Mouse (Mus musculus) CH12.LX (cell line): Measurements from ENCODE around the gene Gm45808.
A peak's percentile ranks its signal among the peaks of the same experiment; 100 is the strongest.

Source experiments
- BHLHE40 ChIP-seq: IDR thresholded peaks from 2 replicates; pipeline ENCODE4 v1.6.1; 2011; ENCODE audit warnings: mild to moderate bottlenecking, low read depth, low read length, improper control_type of control experiment
- CHD2 ChIP-seq: IDR thresholded peaks from 2 replicates; pipeline ENCODE4 v1.6.1; 2011; ENCODE audit warnings: low read length, improper control_type of control experiment
- CTCF ChIP-seq, 2 experiments: IDR thresholded peaks in 1 of 2; conservative IDR thresholded peaks in 1 of 2; 2 replicates each; pipeline ENCODE4 v1.5.1; 2011 to 2012; ENCODE audit warnings: low read depth in 2 of 2, low read length in 2 of 2, improper control_type of control experiment in 1 of 2, inconsistent platforms in 1 of 2, mild to moderate bottlenecking in 1 of 2, moderate library complexity in 1 of 2
- EP300 ChIP-seq: IDR thresholded peaks from 2 replicates; pipeline ENCODE4 v1.6.1; 2011; ENCODE audit warnings: low read length, improper control_type of control experiment
- ETS1 ChIP-seq: conservative IDR thresholded peaks from 2 replicates; pipeline ENCODE4 v1.6.1; 2012; ENCODE audit warnings: low read depth, mild to moderate bottlenecking, inconsistent platforms, low read length, improper control_type of control experiment, moderate library complexity
- MXI1 ChIP-seq: IDR thresholded peaks from 2 replicates; pipeline ENCODE4 v1.6.1; 2011; ENCODE audit warnings: mild to moderate bottlenecking, low read depth, low read length, improper control_type of control experiment
- NRF1 ChIP-seq: IDR thresholded peaks from 2 replicates; pipeline ENCODE4 v1.6.1; 2014; ENCODE audit warnings: low read depth, mild to moderate bottlenecking, inconsistent platforms, low read length, improper control_type of control experiment, moderate library complexity
- POLR2A ChIP-seq: IDR thresholded peaks from 2 replicates; pipeline ENCODE4 v1.6.1; 2011; ENCODE audit warnings: low read depth, mild to moderate bottlenecking, improper control_type of control experiment, low read length
- TCF12 ChIP-seq: IDR thresholded peaks from 2 replicates; pipeline ENCODE4 v1.6.1; 2014; ENCODE audit warnings: low read depth, mild to moderate bottlenecking, inconsistent platforms, low read length, improper control_type of control experiment
- USF1 ChIP-seq: IDR thresholded peaks from 2 replicates; pipeline ENCODE4 v1.6.1; 2014; ENCODE audit warnings: low read depth, mild to moderate bottlenecking, inconsistent platforms, low read length, improper control_type of control experiment
- ZKSCAN1 ChIP-seq: IDR thresholded peaks from 2 replicates; pipeline ENCODE4 v1.6.1; 2012; ENCODE audit warnings: low read depth, inconsistent platforms, low read length, improper control_type of control experiment, borderline replicate concordance

DNA sequence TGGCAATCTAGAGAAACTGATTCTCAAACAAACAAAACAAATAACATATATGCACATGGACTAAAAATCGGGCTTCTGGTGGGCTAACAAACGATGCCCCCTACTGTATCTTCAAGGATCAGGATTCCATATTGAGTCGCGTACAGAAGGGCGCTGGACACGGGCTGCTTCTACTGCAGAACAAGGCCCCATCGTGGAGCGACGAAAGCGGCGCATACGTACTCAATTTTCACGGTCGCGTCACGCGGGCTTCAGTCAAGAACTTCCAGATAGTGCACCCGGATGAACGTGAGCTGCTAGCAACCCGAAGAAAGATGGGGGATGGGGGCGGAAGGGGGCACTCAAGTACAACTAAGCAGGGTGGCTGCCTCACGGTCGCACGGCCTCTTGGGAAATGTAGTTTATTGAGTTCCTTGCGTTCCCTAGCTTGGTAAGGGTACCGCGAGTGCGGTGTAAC, 35.1 kb upstream of the Gm45808 start:
- TF ChIP-seq CTCF (conservative IDR thresholded peaks at IDR 0.05 in 1 of 2, IDR thresholded peaks at IDR 0.05 in 1 of 2; ENCODE audit: low read depth in 2 of 2, low read length in 2 of 2) (peak in 1 of 2 experiments; percentile 29; a peak in 1 of 4 replicates), POLR2A (peak; percentile 38; the same call in 1 of the 2 replicates), ETS1 (no peak), NRF1 (peak; percentile 34; the same call in 1 of the 2 replicates), USF1 (no peak), TCF12 (no peak), MXI1 (no peak), BHLHE40 (peak; percentile 73), EP300 (no peak), CHD2 (0 out of 2 replicates have a peak, but pooled peaks have one; percentile 28), ZKSCAN1 (no peak)
